Mouse (Mus musculus): Measurements from ENCODE around the gene Tha1. TPM values are rescaled to one million over a fixed set of nuclear protein-coding genes. Genes with fewer than 3 reads are reported as not detected.

Tha1 gene
- 0.71 TPM for polyA plus RNA-seq (2014; fragmentation: Illumina TruSeq; extraction: RNeasy Lipid Tissue Mini Kit (QIAGEN cat#74804); ENCODE audit: low replicate concordance)

GRCm38 (mm10) chr11:117872861-117873608, at the start of gene Tha1:
Gene Tha1 (minus strand): TSS chr11:117873481.

GRCm38 (mm10) chr11:117860601-117861000, 12.7 kb downstream of the Tha1 start, which contains the start of gene Tmem235:
Gene Tmem235 (plus strand): TSS chr11:117860752.

GRCm38 (mm10) chr11:117848985-117849671, 24.2 kb downstream of the Tha1 start, which contains the start of gene Birc5:
Gene Birc5 (plus strand): TSS chr11:117849251.

GRCm38 (mm10) chr11:117825333-117826101, 47.8 kb downstream of the Tha1 start, which contains the start of the genes Afmid and Tk1:
Gene Afmid (plus strand): TSS chr11:117825924.
Gene Tk1 (minus strand): TSS chr11:117826092.

Other genes with a start within 250 kb of the Tha1 start
- 5.4 TPM for gene Tnrc6c, start 219.2 kb downstream of the Tha1 start, polyA plus RNA-seq (2014; fragmentation: Illumina TruSeq; extraction: RNeasy Lipid Tissue Mini Kit (QIAGEN cat#74804); ENCODE audit: low replicate concordance)
- gene Tmc8, start 91.4 kb downstream of the Tha1 start, polyA plus RNA-seq (2014; fragmentation: Illumina TruSeq; extraction: RNeasy Lipid Tissue Mini Kit (QIAGEN cat#74804); ENCODE audit: low replicate concordance) = 1.7 TPM
- 0.97 TPM for gene Tmc6, start 91.3 kb downstream of the Tha1 start, polyA plus RNA-seq (2014; fragmentation: Illumina TruSeq; extraction: RNeasy Lipid Tissue Mini Kit (QIAGEN cat#74804); ENCODE audit: low replicate concordance)
- gene 6030468B19Rik, start 75.8 kb downstream of the Tha1 start, polyA plus RNA-seq (2014; fragmentation: Illumina TruSeq; extraction: RNeasy Lipid Tissue Mini Kit (QIAGEN cat#74804); ENCODE audit: low replicate concordance) = not detected
- 3.5 TPM for gene Gm20708, start 63.8 kb downstream of the Tha1 start, polyA plus RNA-seq (2014; fragmentation: Illumina TruSeq; extraction: RNeasy Lipid Tissue Mini Kit (QIAGEN cat#74804); ENCODE audit: low replicate concordance)
- 3.0 TPM for gene Syngr2, start 63.8 kb downstream of the Tha1 start, polyA plus RNA-seq (2014; fragmentation: Illumina TruSeq; extraction: RNeasy Lipid Tissue Mini Kit (QIAGEN cat#74804); ENCODE audit: low replicate concordance)
- 0.67 TPM for gene Afmid, start 47.6 kb downstream of the Tha1 start, polyA plus RNA-seq (2014; fragmentation: Illumina TruSeq; extraction: RNeasy Lipid Tissue Mini Kit (QIAGEN cat#74804); ENCODE audit: low replicate concordance)
- 2.0 TPM for gene Tk1, start 47.4 kb downstream of the Tha1 start, polyA plus RNA-seq (2014; fragmentation: Illumina TruSeq; extraction: RNeasy Lipid Tissue Mini Kit (QIAGEN cat#74804); ENCODE audit: low replicate concordance)
- gene Birc5, start 24.2 kb downstream of the Tha1 start, polyA plus RNA-seq (2014; fragmentation: Illumina TruSeq; extraction: RNeasy Lipid Tissue Mini Kit (QIAGEN cat#74804); ENCODE audit: low replicate concordance) = 32.3 TPM
- not detected for gene Tmem235, start 12.7 kb downstream of the Tha1 start, polyA plus RNA-seq (2014; fragmentation: Illumina TruSeq; extraction: RNeasy Lipid Tissue Mini Kit (QIAGEN cat#74804); ENCODE audit: low replicate concordance)
- 0.85 TPM for gene Socs3, start 96.6 kb upstream of the Tha1 start, polyA plus RNA-seq (2014; fragmentation: Illumina TruSeq; extraction: RNeasy Lipid Tissue Mini Kit (QIAGEN cat#74804); ENCODE audit: low replicate concordance)
- gene Pgs1, start 112.8 kb upstream of the Tha1 start, polyA plus RNA-seq (2014; fragmentation: Illumina TruSeq; extraction: RNeasy Lipid Tissue Mini Kit (QIAGEN cat#74804); ENCODE audit: low replicate concordance) = 3.1 TPM

All from small intestine, adult 10 weeks (tissue).